Mouse (Mus musculus) heart, embryonic 12.5 days (tissue): ENCODE results near the gene Ovol1. TPM values are rescaled to one million over a fixed set of nuclear protein-coding genes. Genes with fewer than 3 reads are reported as not detected.

Experiments
- polyA plus RNA-seq: library from polyadenylated mRNA; unstranded; fragments of >200 nt; fragmentation: Nextera tagmentation; extraction: Ambion mirVana; gene quantifications from 2 replicates; pipeline ENCODE4 v1.2.1, GENCODE M21; 2016

The Ovol1 gene
- polyA plus RNA-seq, 1 experiment from 2014 or later, result not detected

Other genes with a start within 250 kb of the Ovol1 start
- gene Catsper1, start 224.9 kb downstream of the Ovol1 start, polyA plus RNA-seq, result not detected in 2 replicates
- gene Cst6, start 211.1 kb downstream of the Ovol1 start, polyA plus RNA-seq, result not detected in 2 replicates
- gene Eif1ad, start 193.9 kb downstream of the Ovol1 start, polyA plus RNA-seq, result 42.8 and 43.0 TPM in 2 replicates
- gene Banf1, start 193.5 kb downstream of the Ovol1 start, polyA plus RNA-seq, result 400 and 410 TPM in 2 replicates
- gene Sart1, start 171.9 kb downstream of the Ovol1 start, polyA plus RNA-seq, result 61.6 and 63.9 TPM in 2 replicates
- 1.7 and 1.8 TPM in 2 replicates for gene Tsga10ip, start 158.1 kb downstream of the Ovol1 start, polyA plus RNA-seq
- gene Drap1, start 135.7 kb downstream of the Ovol1 start, polyA plus RNA-seq, result 190 and 194 TPM in 2 replicates
- gene AI837181, start 135.5 kb downstream of the Ovol1 start, polyA plus RNA-seq, result 38.8 and 39.5 TPM in 2 replicates
- gene Fosl1, start 113.1 kb downstream of the Ovol1 start, polyA plus RNA-seq, result not detected in 2 replicates
- 10.5 and 13.0 TPM in 2 replicates for gene Ccdc85b, start 102.8 kb downstream of the Ovol1 start, polyA plus RNA-seq
- 81.9 and 85.4 TPM in 2 replicates for gene Fibp, start 100.0 kb downstream of the Ovol1 start, polyA plus RNA-seq
- 1.3 and 1.7 TPM in 2 replicates for gene Ctsw, start 92.1 kb downstream of the Ovol1 start, polyA plus RNA-seq
- 70.3 and 70.6 TPM in 2 replicates for gene Efemp2, start 86.7 kb downstream of the Ovol1 start, polyA plus RNA-seq
- 33.2 and 37.6 TPM in 2 replicates for gene Mus81, start 72.2 kb downstream of the Ovol1 start, polyA plus RNA-seq
- 1,913 and 1,997 TPM in 2 replicates for gene Cfl1, start 70.2 kb downstream of the Ovol1 start, polyA plus RNA-seq
- 0.23 and 0.24 TPM in 2 replicates for gene 1700020D05Rik, start 56.9 kb downstream of the Ovol1 start, polyA plus RNA-seq
- gene Snx32, start 50.1 kb downstream of the Ovol1 start, polyA plus RNA-seq, result 16.3 and 16.9 TPM in 2 replicates
- gene Ap5b1, start 7.4 kb upstream of the Ovol1 start, polyA plus RNA-seq, result 2.2 and 2.5 TPM in 2 replicates
- gene Rnaseh2c, start 41.2 kb upstream of the Ovol1 start, polyA plus RNA-seq, result 102 and 110 TPM in 2 replicates
- gene Kat5, start 49.6 kb upstream of the Ovol1 start, polyA plus RNA-seq, result 31.5 and 36.1 TPM in 2 replicates
- gene Rela, start 76.8 kb upstream of the Ovol1 start, polyA plus RNA-seq, result 41.3 and 42.5 TPM in 2 replicates
- gene Sipa1, start 103.1 kb upstream of the Ovol1 start, polyA plus RNA-seq, result 25.5 and 28.1 TPM in 2 replicates
- gene Map3k11, start 128.1 kb upstream of the Ovol1 start, polyA plus RNA-seq, result 30.6 and 32.8 TPM in 2 replicates
- 22.0 and 22.3 TPM in 2 replicates for gene Pcnx3, start 128.3 kb upstream of the Ovol1 start, polyA plus RNA-seq
- gene Kcnk7, start 143.7 kb upstream of the Ovol1 start, polyA plus RNA-seq, result 0.17 TPM in 1 of 2 replicates, not detected in the other
- gene Ehbp1l1, start 165.7 kb upstream of the Ovol1 start, polyA plus RNA-seq, result 121 and 123 TPM in 2 replicates
- gene Fam89b, start 169.0 kb upstream of the Ovol1 start, polyA plus RNA-seq, result 78.9 and 81.3 TPM in 2 replicates
- 24.3 and 27.7 TPM in 2 replicates for gene Ltbp3, start 180.3 kb upstream of the Ovol1 start, polyA plus RNA-seq
- 68.1 and 68.9 TPM in 2 replicates for gene Scyl1, start 210.8 kb upstream of the Ovol1 start, polyA plus RNA-seq